Mouse (Mus musculus): ENCODE measurements at regions not wholly inside any gene's neighbourhood (a gene's known extent, or its start where the extent isn't known, plus 50 kb on each side); places are given as distances from the start of the nearest gene placed in this dataset.

- no peak for DNase-seq (ENCODE audit: low spot score in 2 of 2)
Observed at GRCm38 (mm10) chr12:9430656-9431055, 139.3 kb upstream of the Osr1 start.

- no peak for DNase-seq (ENCODE audit: low spot score in 2 of 2)
Observed at GRCm38 (mm10) chr12:9438575-9439161, 131.2 kb upstream of the Osr1 start.

- DNase-seq (ENCODE audit: low spot score in 2 of 2), result no peak
Observed at GRCm38 (mm10) chr12:9450620-9451019, 119.3 kb upstream of the Osr1 start.

GRCm38 (mm10) chr12:9460193-9460592 lies 109.7 kb upstream of the Osr1 start:
- DNase-seq (ENCODE audit: low spot score in 2 of 2), result no peak

GRCm38 (mm10) chr12:9469655-9470470 lies 100.1 kb upstream of the Osr1 start:
- DNase-seq (ENCODE audit: low spot score in 2 of 2), result no peak

- DNase-seq (ENCODE audit: low spot score in 2 of 2), result no peak
Observed at GRCm38 (mm10) chr12:9475836-9476235, 94.1 kb upstream of the Osr1 start.

GRCm38 (mm10) chr12:9478201-9478600 lies 91.7 kb upstream of the Osr1 start:
- no peak for DNase-seq (ENCODE audit: low spot score in 2 of 2)

- DNase-seq (ENCODE audit: low spot score in 2 of 2), result no peak
Observed at GRCm38 (mm10) chr12:9487674-9488413, 82.1 kb upstream of the Osr1 start.

- no peak for DNase-seq (ENCODE audit: low spot score in 2 of 2)
Observed at GRCm38 (mm10) chr12:9513926-9514325, 56.0 kb upstream of the Osr1 start.

- no peak for DNase-seq (ENCODE audit: low spot score in 2 of 2)
Observed at GRCm38 (mm10) chr12:9518782-9519181, 51.1 kb upstream of the Osr1 start.

GRCm38 (mm10) chr12:9519346-9519745 lies 50.6 kb upstream of the Osr1 start:
- DNase-seq (ENCODE audit: low spot score in 2 of 2), result no peak

Data from cerebellum, postnatal 4 days (tissue).